Mouse (Mus musculus): ENCODE results near the gene Rab5a. TPM values are rescaled to one million over a fixed set of nuclear protein-coding genes. Genes with fewer than 3 reads are reported as not detected.
"Not testable (repeated sequence)": the region's sequence is repeated elsewhere in the genome, so short reads cannot be mapped to it uniquely, and the experiment has no call there.

Gene Rab5a
- total RNA-seq, 2 experiments from 2014 or later = 43.8 to 47.3 TPM

DNA sequence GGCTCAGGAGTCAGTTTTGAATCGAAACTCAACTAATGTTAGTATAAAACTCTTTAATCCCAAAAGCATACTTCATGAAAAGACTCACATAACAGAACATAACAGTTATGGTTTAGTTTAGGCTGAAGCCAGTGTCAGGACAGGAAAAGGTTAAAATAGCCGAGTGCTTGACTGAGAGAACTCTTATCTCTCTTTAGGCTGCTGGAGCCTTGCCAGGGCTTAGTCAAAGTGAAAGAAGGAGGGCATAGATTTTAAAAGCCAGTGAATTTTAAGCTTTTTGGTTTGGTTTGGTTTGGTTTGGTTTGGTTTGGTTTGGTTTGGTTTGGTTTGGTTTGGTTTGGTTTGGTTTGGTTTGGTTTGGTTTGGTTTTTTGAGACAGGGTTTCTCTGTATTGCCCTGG, 53.4 kb downstream of the Rab5a start:
- intact Hi-C loops (cut with DNase I; ENCODE audit: low total_unique reads) = no loop called here
- no peak for DNase-seq

DNA sequence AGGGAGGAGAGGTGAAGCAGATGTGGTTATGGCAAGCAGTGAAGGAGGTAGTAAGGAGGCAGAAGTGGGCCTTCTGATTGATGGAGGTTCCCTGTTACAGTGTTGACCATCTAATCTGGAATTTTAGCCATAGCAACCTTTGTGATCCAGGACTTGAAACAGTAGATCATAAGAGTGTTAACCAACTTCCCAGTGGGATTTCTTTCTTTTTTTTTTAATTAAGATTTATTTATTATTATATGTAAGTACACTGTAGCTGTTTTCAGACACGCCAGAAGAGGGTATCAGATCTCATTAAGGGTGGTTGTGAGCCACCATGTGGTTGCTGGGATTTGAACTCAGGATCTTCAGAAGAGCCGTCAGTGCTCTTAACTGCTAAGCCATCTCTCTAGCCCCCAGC, 60.3 kb downstream of the Rab5a start, which contains the start of gene Pp2d1:
Gene Pp2d1 (minus strand): TSS at position 101 of the 400 bp plus-strand sequence.
- intact Hi-C loops (cut with DNase I; ENCODE audit: low total_unique reads) = not testable (repeated sequence)

DNA sequence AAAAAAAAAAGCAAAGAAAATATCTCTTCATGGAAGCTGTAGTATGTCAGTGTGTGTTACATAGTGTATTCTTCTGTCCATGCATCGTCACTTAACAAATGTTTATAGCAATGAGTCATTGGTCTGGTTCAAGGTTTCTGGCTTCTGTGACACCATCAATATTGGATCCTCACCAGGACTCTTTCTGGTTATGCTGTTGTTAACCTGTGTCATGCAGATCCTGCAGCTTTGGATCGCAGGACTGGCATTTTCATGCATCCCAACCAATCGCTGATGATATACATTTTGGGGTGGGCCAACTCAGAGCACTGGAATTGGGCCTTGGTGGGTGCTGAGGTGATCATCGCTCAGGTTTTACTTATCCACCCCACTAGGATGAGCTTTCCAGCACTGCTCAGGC, 63.5 kb downstream of the Rab5a start:
- intact Hi-C loops (cut with DNase I; ENCODE audit: low total_unique reads) = no loop called here
- DNase-seq = no peak

More for the DNA sequence above, 60.3 kb downstream of the Rab5a start, which contains the start of gene Pp2d1:
- DNase-seq = not testable (repeated sequence)

DNA sequence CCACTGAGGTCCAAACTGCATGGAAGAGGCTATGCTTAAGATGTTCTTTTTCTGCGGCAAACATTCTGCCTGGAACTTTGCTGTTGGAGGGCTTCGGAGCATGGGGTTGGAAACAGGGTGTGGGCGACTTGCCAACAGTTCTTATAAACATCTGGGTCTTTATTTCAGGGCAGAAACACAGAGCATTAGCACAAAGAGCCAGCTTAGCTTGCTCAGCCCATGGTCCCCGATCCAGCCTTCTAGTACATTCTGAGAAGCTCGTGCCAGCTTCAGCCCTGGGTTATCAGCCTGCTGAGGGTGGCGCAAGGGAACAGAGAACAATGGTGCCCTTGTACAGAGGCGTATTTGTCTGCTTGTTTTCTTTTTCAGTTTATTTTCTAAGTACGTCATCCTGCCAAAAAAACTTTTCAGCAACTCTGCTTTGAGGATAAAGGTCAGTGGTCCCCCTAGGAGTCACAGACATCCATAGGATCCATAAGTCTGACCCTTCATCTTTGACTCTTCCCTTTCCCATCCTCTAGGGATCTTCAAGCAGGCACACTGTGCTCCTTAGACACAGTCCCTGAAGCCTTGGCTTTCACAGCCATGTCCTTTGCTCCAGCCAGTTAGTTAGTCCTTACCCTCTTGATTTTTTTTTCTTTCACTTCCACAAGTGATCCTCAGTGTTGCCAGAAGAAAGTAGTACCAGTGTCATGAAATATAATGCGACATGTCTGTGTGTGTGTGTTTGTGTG, 64.7 kb downstream of the Rab5a start:
- intact Hi-C loops (cut with DNase I; ENCODE audit: low total_unique reads) = no loop called here
- DNase-seq = peak; percentile 10

DNA sequence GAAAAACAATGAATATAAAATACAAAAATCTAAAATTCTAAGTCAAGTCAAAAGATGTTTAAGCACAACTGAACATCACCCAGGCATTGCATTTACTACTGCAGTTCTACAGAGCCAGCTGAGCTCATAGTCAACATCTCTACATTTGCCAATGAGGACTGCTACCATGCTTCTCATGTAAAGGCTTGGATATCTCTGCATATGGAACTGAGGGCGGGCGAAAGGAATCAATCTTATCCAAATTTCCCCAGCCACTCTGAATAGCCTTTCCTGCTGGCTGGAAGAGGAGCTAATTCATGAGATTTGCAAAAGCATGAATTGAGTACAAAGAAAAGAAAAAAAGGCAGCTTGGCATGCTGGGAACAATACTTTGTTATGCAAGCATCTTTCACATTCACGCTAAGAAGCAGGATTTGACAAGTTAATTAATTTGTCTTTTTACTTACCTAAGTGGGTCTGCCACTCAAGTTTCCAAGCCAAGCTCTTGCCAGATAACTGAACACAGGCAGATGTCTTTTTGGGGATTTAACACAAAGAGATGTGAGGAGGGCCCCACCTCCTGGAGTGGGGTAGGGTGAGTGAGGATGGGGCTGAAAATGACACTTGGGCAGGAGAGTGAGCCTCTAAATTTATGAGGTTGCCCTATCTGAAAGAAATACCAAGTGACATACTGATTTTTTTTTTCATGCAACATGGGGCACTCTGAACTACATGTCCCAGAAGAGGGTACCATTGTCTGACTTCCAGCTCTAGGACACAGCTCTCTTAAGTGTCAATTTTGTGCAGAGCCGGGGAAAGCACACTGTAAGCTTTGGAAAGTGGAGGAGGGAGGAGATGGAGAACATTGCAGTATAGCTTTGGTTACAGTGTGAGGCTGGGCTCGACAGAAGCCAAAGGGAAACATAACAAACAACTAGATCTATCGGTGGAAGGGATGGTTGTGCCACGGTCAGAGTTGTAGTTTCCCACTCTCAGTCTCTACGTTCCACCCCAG, 72.6 kb downstream of the Rab5a start:
- no peak for DNase-seq
- intact Hi-C loops (cut with DNase I; ENCODE audit: low total_unique reads) = no loop called here

DNA sequence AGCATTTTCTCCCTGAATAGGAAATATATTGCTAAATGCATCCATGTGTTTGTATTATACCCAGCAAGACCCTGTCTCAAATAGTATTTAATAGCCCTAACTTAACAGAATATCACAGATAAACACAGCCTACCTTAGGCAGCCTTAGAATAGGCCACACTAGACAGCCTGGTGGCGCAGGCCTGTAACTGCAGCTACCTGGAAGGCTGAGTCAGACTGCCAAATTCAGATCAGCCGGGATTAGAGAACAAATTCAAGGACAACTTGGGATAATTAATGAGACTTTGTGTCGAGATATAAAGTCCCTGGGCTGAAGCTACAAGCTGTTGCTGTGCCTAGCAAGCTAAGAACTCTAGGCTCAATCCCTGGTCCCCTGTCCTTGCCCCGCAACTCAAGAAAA, 75.1 kb downstream of the Rab5a start:
- DNase-seq = no peak
- intact Hi-C loops (cut with DNase I; ENCODE audit: low total_unique reads) = no loop called here

DNA sequence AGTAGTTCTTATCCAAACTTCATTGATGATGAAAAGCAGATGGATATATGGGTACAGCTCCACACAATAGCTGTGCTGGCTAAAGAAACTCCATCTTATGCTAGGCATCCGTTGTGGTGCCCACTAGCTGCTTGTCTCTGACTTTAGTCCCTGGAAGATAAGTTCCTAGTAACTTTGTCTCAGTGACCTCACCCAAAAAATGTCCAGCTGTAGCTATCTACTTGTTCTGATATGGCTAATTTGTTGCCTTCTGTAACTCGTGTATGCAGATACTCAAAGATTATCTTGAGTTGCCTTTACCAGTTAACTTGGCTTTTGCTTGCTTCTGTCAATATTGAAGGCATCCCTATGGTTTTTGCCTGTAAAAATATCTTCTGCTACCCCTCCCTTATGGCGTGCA, 75.8 kb downstream of the Rab5a start:
- intact Hi-C loops (cut with DNase I; ENCODE audit: low total_unique reads) = no loop called here
- DNase-seq = no peak

Other genes with a start within 250 kb of the Rab5a start
- under 1 TPM; 0.22 to 0.39 TPM for gene Efhb, start 15.9 kb upstream of the Rab5a start, total RNA-seq (2021)
- not detected for gene Pp2d1, start 60.2 kb downstream of the Rab5a start, total RNA-seq (2021)
- gene Kat2b, start 87.6 kb downstream of the Rab5a start, total RNA-seq (2021) = 10 to 100 TPM; 31.5 to 40.9 TPM
- gene Sgo1, start 210.1 kb downstream of the Rab5a start, total RNA-seq (2021) = 1 to 10 TPM in 1 of 2 experiments, under 1 TPM in 1; 0.95 to 1.7 TPM